Mouse (Mus musculus): ENCODE data around the gene Ech1. TPM values are rescaled to one million over a fixed set of nuclear protein-coding genes. Genes with fewer than 3 reads are reported as not detected.

Gene Ech1
- total RNA-seq, 1 experiment = 64.1 TPM

- no peak overlapping the region for H3K9ac ChIP-seq (ENCODE audit: insufficient read depth, low read depth, low read length, poor library complexity, severe bottlenecking)
- TF ChIP-seq ZNF384 (IDR thresholded peaks at IDR 0.05; ENCODE audit: low read depth, low read length) (no peak), CHD2 (IDR thresholded peaks at IDR 0.05; ENCODE audit: low read depth, low read length) (no peak), HCFC1 (IDR thresholded peaks at IDR 0.05; ENCODE audit: borderline replicate concordance, insufficient read depth, low read length) (no peak), MAFK (IDR thresholded peaks at IDR 0.05; ENCODE audit: insufficient read depth, low read depth, low read length) (no peak), ZC3H11A (IDR thresholded peaks at IDR 0.05; ENCODE audit: borderline replicate concordance, low read depth, low read length) (no peak)
Measured at GRCm38 (mm10) chr7:28818861-28819452, 6.1 kb upstream of the Ech1 start.

GRCm38 (mm10) chr7:28819571-28819970 lies 5.4 kb upstream of the Ech1 start:
- no peak overlapping the region for H3K27ac ChIP-seq (ENCODE audit: insufficient read depth, low read depth, low read length, poor library complexity, severe bottlenecking)
- in situ Hi-C loops (cut with MboI; ENCODE audit: low sequenced_read_pairs in 2 of 2, unreplicated experiment in 2 of 2) = no loop called here
- no peaks in the 10 kb centered on the region for H3K9me3 ChIP-seq (ENCODE audit: control insufficient read depth, insufficient read depth, low read depth, low read length)
- peaks cover 77% of the 10 kb centered on the region for H3K36me3 ChIP-seq (ENCODE audit: control insufficient read depth, insufficient read depth, low read length, poor library complexity, severe bottlenecking)
- no peak overlapping the region for H3K4me3 ChIP-seq (ENCODE audit: insufficient read depth in 1 of 2, low read depth in 1 of 2, low read length in 2 of 2, poor library complexity in 1 of 2, severe bottlenecking in 1 of 2)
- DNase-seq (ENCODE audit: low read depth, low spot score) = no peak
- no peak overlapping the region for H3K9ac ChIP-seq (ENCODE audit: insufficient read depth, low read depth, low read length, poor library complexity, severe bottlenecking)
- H3K4me1 ChIP-seq (ENCODE audit: control insufficient read depth in 2 of 2, insufficient read depth in 2 of 2, low read length in 2 of 2, poor library complexity in 1 of 2) = peaks cover 0 to 33% of the 10 kb centered on the region in 2 experiments; a peak in 3 of 4 replicates
- TF ChIP-seq ZC3H11A (IDR thresholded peaks at IDR 0.05; ENCODE audit: borderline replicate concordance, low read depth, low read length) (no peak), CHD2 (IDR thresholded peaks at IDR 0.05; ENCODE audit: low read depth, low read length) (no peak), ZNF384 (IDR thresholded peaks at IDR 0.05; ENCODE audit: low read depth, low read length) (no peak), MAFK (IDR thresholded peaks at IDR 0.05; ENCODE audit: insufficient read depth, low read depth, low read length) (no peak), HCFC1 (IDR thresholded peaks at IDR 0.05; ENCODE audit: borderline replicate concordance, insufficient read depth, low read length) (no peak)

More at GRCm38 (mm10) chr7:28818861-28819452, 6.1 kb upstream of the Ech1 start:
- Histone ChIP-seq H3K4me3 (ENCODE audit: insufficient read depth in 1 of 2, low read depth in 1 of 2, low read length in 2 of 2, poor library complexity in 1 of 2, severe bottlenecking in 1 of 2) (no peak overlapping the region), H3K36me3 (ENCODE audit: control insufficient read depth, insufficient read depth, low read length, poor library complexity, severe bottlenecking) (peaks cover 83% of the 10 kb centered on the region), H3K4me1 (ENCODE audit: control insufficient read depth in 2 of 2, insufficient read depth in 2 of 2, low read length in 2 of 2, poor library complexity in 1 of 2) (peaks cover 0 to 33% of the 10 kb centered on the region in 2 experiments; a peak in 3 of 4 replicates), H3K9me3 (ENCODE audit: control insufficient read depth, insufficient read depth, low read depth, low read length) (no peaks in the 10 kb centered on the region), H3K27ac (ENCODE audit: insufficient read depth, low read depth, low read length, poor library complexity, severe bottlenecking) (no peak overlapping the region)
- DNase-seq (ENCODE audit: low read depth, low spot score) = no peak
- in situ Hi-C loops (cut with MboI; ENCODE audit: low sequenced_read_pairs in 2 of 2, unreplicated experiment in 2 of 2) = no loop called here

GRCm38 (mm10) chr7:28820358-28821260 lies 4.4 kb upstream of the Ech1 start:
- peaks cover 67% of the 10 kb centered on the region for H3K36me3 ChIP-seq (ENCODE audit: control insufficient read depth, insufficient read depth, low read length, poor library complexity, severe bottlenecking)
- no peak overlapping the region for H3K4me3 ChIP-seq (ENCODE audit: insufficient read depth in 1 of 2, low read depth in 1 of 2, low read length in 2 of 2, poor library complexity in 1 of 2, severe bottlenecking in 1 of 2)
- H3K4me1 ChIP-seq (ENCODE audit: control insufficient read depth in 2 of 2, insufficient read depth in 2 of 2, low read length in 2 of 2, poor library complexity in 1 of 2) = peaks cover 0 to 31% of the 10 kb centered on the region in 2 experiments; a peak in 3 of 4 replicates
- in situ Hi-C loops (cut with MboI; ENCODE audit: low sequenced_read_pairs in 2 of 2, unreplicated experiment in 2 of 2) = no loop called here
- DNase-seq (ENCODE audit: low read depth, low spot score) = no peak
- no peaks in the 10 kb centered on the region for H3K9me3 ChIP-seq (ENCODE audit: control insufficient read depth, insufficient read depth, low read depth, low read length)
- H3K9ac ChIP-seq (ENCODE audit: insufficient read depth, low read depth, low read length, poor library complexity, severe bottlenecking) = no peak overlapping the region
- TF ChIP-seq ZC3H11A (IDR thresholded peaks at IDR 0.05; ENCODE audit: borderline replicate concordance, low read depth, low read length) = no peak
- no peak for TF ChIP-seq CHD2 (IDR thresholded peaks at IDR 0.05; ENCODE audit: low read depth, low read length)
- no peak for TF ChIP-seq ZNF384 (IDR thresholded peaks at IDR 0.05; ENCODE audit: low read depth, low read length)
- TF ChIP-seq MAFK (IDR thresholded peaks at IDR 0.05; ENCODE audit: insufficient read depth, low read depth, low read length) = no peak
- no peak for TF ChIP-seq HCFC1 (IDR thresholded peaks at IDR 0.05; ENCODE audit: borderline replicate concordance, insufficient read depth, low read length)
- no peak overlapping the region; the same call in 1 of the 2 replicates for H3K27ac ChIP-seq (ENCODE audit: insufficient read depth, low read depth, low read length, poor library complexity, severe bottlenecking)

- Histone ChIP-seq H3K27ac (ENCODE audit: insufficient read depth, low read depth, low read length, poor library complexity, severe bottlenecking) (no peak overlapping the region), H3K9me3 (ENCODE audit: control insufficient read depth, insufficient read depth, low read depth, low read length) (no peaks in the 10 kb centered on the region), H3K4me1 (ENCODE audit: control insufficient read depth in 2 of 2, insufficient read depth in 2 of 2, low read length in 2 of 2, poor library complexity in 1 of 2) (peaks cover 0 to 28% of the 10 kb centered on the region in 2 experiments; a peak in 2 of 4 replicates), H3K36me3 (ENCODE audit: control insufficient read depth, insufficient read depth, low read length, poor library complexity, severe bottlenecking) (peaks cover 59% of the 10 kb centered on the region), H3K9ac (ENCODE audit: insufficient read depth, low read depth, low read length, poor library complexity, severe bottlenecking) (no peak overlapping the region), H3K4me3 (ENCODE audit: insufficient read depth in 1 of 2, low read depth in 1 of 2, low read length in 2 of 2, poor library complexity in 1 of 2, severe bottlenecking in 1 of 2) (no peak overlapping the region)
- in situ Hi-C loops (cut with MboI; ENCODE audit: low sequenced_read_pairs in 2 of 2, unreplicated experiment in 2 of 2) = no loop called here
- DNase-seq (ENCODE audit: low read depth, low spot score) = no peak
- no peak for TF ChIP-seq ZC3H11A (IDR thresholded peaks at IDR 0.05; ENCODE audit: borderline replicate concordance, low read depth, low read length)
- TF ChIP-seq ZNF384 (IDR thresholded peaks at IDR 0.05; ENCODE audit: low read depth, low read length) = no peak
- no peak for TF ChIP-seq CHD2 (IDR thresholded peaks at IDR 0.05; ENCODE audit: low read depth, low read length)
- no peak for TF ChIP-seq HCFC1 (IDR thresholded peaks at IDR 0.05; ENCODE audit: borderline replicate concordance, insufficient read depth, low read length)
- no peak for TF ChIP-seq MAFK (IDR thresholded peaks at IDR 0.05; ENCODE audit: insufficient read depth, low read depth, low read length)
Measured at GRCm38 (mm10) chr7:28821261-28821831, 3.7 kb upstream of the Ech1 start.

Measured in ES-E14 (cell line).